Mouse (Mus musculus): Measurements from ENCODE around the gene Cish.

The Cish gene

GRCm38 (mm10) chr9:107322461-107323050, 26.7 kb downstream of the Cish start:
- DNase-seq (ENCODE audit: low spot score in 2 of 2), result no peak

GRCm38 (mm10) chr9:107323558-107323957, 27.7 kb downstream of the Cish start:
- peak in 1 of 2 experiments; percentile 48 for DNase-seq (ENCODE audit: low spot score in 2 of 2)

- DNase-seq (ENCODE audit: low spot score in 2 of 2), result no peak
Observed at GRCm38 (mm10) chr9:107324799-107325561, 29.2 kb downstream of the Cish start.

GRCm38 (mm10) chr9:107325904-107326303, 30.1 kb downstream of the Cish start:
- no peak for DNase-seq (ENCODE audit: low spot score in 2 of 2)

- no peak for DNase-seq (ENCODE audit: low spot score in 2 of 2)
Observed at GRCm38 (mm10) chr9:107327879-107328620, 32.2 kb downstream of the Cish start.

- DNase-seq (ENCODE audit: low spot score in 2 of 2), result no peak
Observed at GRCm38 (mm10) chr9:107330791-107331190, 35.0 kb downstream of the Cish start.

GRCm38 (mm10) chr9:107333686-107334085, 37.9 kb downstream of the Cish start:
- DNase-seq (ENCODE audit: low spot score in 2 of 2), result no peak

GRCm38 (mm10) chr9:107334356-107334755, 38.5 kb downstream of the Cish start:
- DNase-seq (ENCODE audit: low spot score in 2 of 2), result no peak

GRCm38 (mm10) chr9:107335046-107335445, 39.2 kb downstream of the Cish start:
- DNase-seq (ENCODE audit: low spot score in 2 of 2), result no peak

- DNase-seq (ENCODE audit: low spot score in 2 of 2), result peak; percentile 56 to 69
Observed at GRCm38 (mm10) chr9:107335909-107336308, 40.1 kb downstream of the Cish start.

GRCm38 (mm10) chr9:107336386-107336785, 40.6 kb downstream of the Cish start:
- DNase-seq (ENCODE audit: low spot score in 2 of 2), result no peak

GRCm38 (mm10) chr9:107338172-107338883, 42.5 kb downstream of the Cish start, which contains the start of gene Hemk1:
Gene Hemk1, minus strand, starts transcription at chr9:107338350.
- peak; percentile 58 for DNase-seq (ENCODE audit: low spot score in 2 of 2)

GRCm38 (mm10) chr9:107340267-107340859, 44.5 kb downstream of the Cish start, which contains the start of gene 6430571L13Rik:
Gene 6430571L13Rik, plus strand, starts transcription at chr9:107340602.
- peak; percentile 89 for DNase-seq (ENCODE audit: low spot score in 2 of 2)

- no peak for DNase-seq (ENCODE audit: low spot score in 2 of 2)
Observed at GRCm38 (mm10) chr9:107340911-107341645, 45.3 kb downstream of the Cish start.

GRCm38 (mm10) chr9:107342201-107342709, 46.4 kb downstream of the Cish start:
- DNase-seq (ENCODE audit: low spot score in 2 of 2), result no peak

GRCm38 (mm10) chr9:107343146-107343943, 47.5 kb downstream of the Cish start:
- no peak for DNase-seq (ENCODE audit: low spot score in 2 of 2)

- DNase-seq (ENCODE audit: low spot score in 2 of 2), result no peak
Observed at GRCm38 (mm10) chr9:107344027-107344426, 48.2 kb downstream of the Cish start.

GRCm38 (mm10) chr9:107346081-107346480, 50.3 kb downstream of the Cish start:
- DNase-seq (ENCODE audit: low spot score in 2 of 2), result no peak

- no peak for DNase-seq (ENCODE audit: low spot score in 2 of 2)
Observed at GRCm38 (mm10) chr9:107347586-107348183, 51.9 kb downstream of the Cish start.

Data from urinary bladder, adult 18-20 months (tissue).